In the genomic region with DNA sequence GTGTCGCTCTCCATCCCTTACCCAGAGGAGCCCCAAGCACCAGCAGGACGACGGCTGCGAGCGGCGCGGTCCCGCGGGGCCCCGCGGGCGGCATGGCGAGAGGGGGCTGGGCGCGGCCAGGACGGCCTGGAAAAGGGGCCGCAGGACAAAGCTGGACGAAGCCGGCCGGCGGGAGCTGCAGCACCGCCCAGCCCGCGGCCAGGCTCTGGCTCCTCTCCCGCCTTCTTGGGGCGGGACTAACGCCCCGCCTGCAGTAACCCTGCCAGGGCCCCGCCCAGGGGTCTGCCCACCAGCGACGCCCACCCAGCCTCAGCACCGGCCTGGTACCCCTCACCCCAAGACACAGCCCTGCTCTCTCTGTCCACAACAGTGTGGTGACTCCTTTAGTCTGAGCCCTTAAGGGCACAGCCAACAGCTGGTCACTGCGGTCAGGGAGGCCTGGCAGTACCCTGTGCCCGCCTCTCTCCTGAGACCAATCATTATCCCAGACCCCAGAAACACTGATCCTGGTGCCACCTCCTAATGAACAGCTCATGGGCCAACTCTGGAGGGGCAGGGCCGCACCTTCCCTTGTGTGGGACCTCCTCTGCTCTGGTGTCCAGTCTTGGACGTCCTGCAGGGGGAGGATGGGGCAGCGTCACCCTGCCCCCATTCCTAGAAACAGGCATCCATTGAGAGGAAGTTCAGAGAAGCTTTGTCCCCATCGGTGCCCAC, we compare ENCODE assay signal across 8 mouse cellular contexts. TPM values are rescaled to one million over a fixed set of nuclear protein-coding genes. Genes with fewer than 3 reads are reported as not detected.
DNase-seq lines count a peak whose midpoint lies in the region; ATAC-seq and TF ChIP-seq lines count a peak whose summit lies in the region.

Gene Shisa4, minus strand, starts transcription at position 370 of the 714 bp plus-strand sequence.

- no peaks in the 10 kb centered on the region for H3K36me3 ChIP-seq in thymus, adult 2 months (ENCODE audit: control insufficient read depth, insufficient read depth, low read length)
- H3K36me3 ChIP-seq in embryonic facial prominence, embryonic 12.5 days, result no peaks in the 10 kb centered on the region
- no peaks in the 10 kb centered on the region for H3K36me3 ChIP-seq in heart, embryonic 10.5 days
- H3K36me3 ChIP-seq in kidney, embryonic 14.5 days (ENCODE audit: control insufficient read depth, insufficient read depth, low read length), result no peaks in the 10 kb centered on the region
- H3K36me3 ChIP-seq in midbrain, embryonic 15.5 days (replicated peaks), result no peaks in the 10 kb centered on the region
- no peaks in the 10 kb centered on the region for H3K36me3 ChIP-seq in testis, adult 2 months (ENCODE audit: control insufficient read depth, insufficient read depth, low read length)

- 9% methylated on average over 38 of the region's 38 CpGs for WGBS in thymus, adult 2 months
- WGBS in embryonic facial prominence, embryonic 12.5 days, result 2% methylated on average over 38 of the region's 38 CpGs
- 4% methylated on average over 38 of the region's 38 CpGs for WGBS in heart, embryonic 10.5 days
- WGBS in kidney, embryonic 14.5 days, result 3% methylated on average over 21 of the region's 38 CpGs
- 1% methylated on average over 38 of the region's 38 CpGs for WGBS in midbrain, embryonic 15.5 days

- peak; percentile 4; the same call in 1 of the 2 replicates for TF ChIP-seq POLR2A in thymus, adult 2 months (IDR thresholded peaks at IDR 0.05; ENCODE audit: control insufficient read depth, extremely low read depth, insufficient read depth, low read length, poor library complexity)
- no peak for TF ChIP-seq POLR2A in testis, adult 2 months (IDR thresholded peaks at IDR 0.05; ENCODE audit: control insufficient read depth, low read depth, low read length)

- H3K4me2 ChIP-seq in embryonic facial prominence, embryonic 12.5 days (replicated peaks), result peak within 1 kb of the TSS; percentile 88
- peak within 1 kb of the TSS; percentile 62 for H3K4me2 ChIP-seq in kidney, embryonic 14.5 days (replicated peaks; ENCODE audit: low read depth, low read length)
- peak within 1 kb of the TSS; percentile 88 for H3K4me2 ChIP-seq in midbrain, embryonic 15.5 days

- 0 out of 2 replicates have a peak, but pooled peaks cover 2% of the 10 kb centered on the region for H3K4me1 ChIP-seq in thymus, adult 2 months (replicated peaks; ENCODE audit: control insufficient read depth, insufficient read depth, low read length)
- H3K4me1 ChIP-seq in embryonic facial prominence, embryonic 12.5 days, result peaks cover 12% of the 10 kb centered on the region
- H3K4me1 ChIP-seq in heart, embryonic 10.5 days, result peaks cover 61% of the 10 kb centered on the region
- H3K4me1 ChIP-seq in kidney, embryonic 14.5 days (ENCODE audit: control insufficient read depth, insufficient read depth, low read length), result peaks cover 6% of the 10 kb centered on the region; the same call in 1 of the 2 replicates
- H3K4me1 ChIP-seq in midbrain, embryonic 15.5 days, result peaks cover 38% of the 10 kb centered on the region
- peaks cover 13% of the 10 kb centered on the region for H3K4me1 ChIP-seq in testis, adult 2 months (ENCODE audit: control insufficient read depth, insufficient read depth, low read length)

- H3K9me3 ChIP-seq in embryonic facial prominence, embryonic 12.5 days, result no peaks in the 10 kb centered on the region
- no peaks in the 10 kb centered on the region for H3K9me3 ChIP-seq in heart, embryonic 10.5 days
- H3K9me3 ChIP-seq in kidney, embryonic 14.5 days (ENCODE audit: control insufficient read depth, low read length), result no peaks in the 10 kb centered on the region
- no peaks in the 10 kb centered on the region for H3K9me3 ChIP-seq in midbrain, embryonic 15.5 days

- H3K9ac ChIP-seq in embryonic facial prominence, embryonic 12.5 days, result peak within 1 kb of the TSS; percentile 67
- H3K9ac ChIP-seq in kidney, embryonic 14.5 days (ENCODE audit: low read depth, low read length), result peak within 1 kb of the TSS; percentile 63
- H3K9ac ChIP-seq in midbrain, embryonic 15.5 days, result peak within 1 kb of the TSS; percentile 96

- peak; percentile 89 for ATAC-seq in embryonic facial prominence, embryonic 12.5 days (ENCODE audit: insufficient number of reproducible peaks, insufficient read depth, low FRiP score, low TSS enrichment)
- peak; percentile 94 for ATAC-seq in kidney, embryonic 14.5 days (ENCODE audit: low FRiP score, low TSS enrichment)
- ATAC-seq in midbrain, embryonic 15.5 days (replicated peaks), result peak; percentile 89

- no peak within 1 kb of the TSS for H3K27ac ChIP-seq in thymus, adult 2 months (ENCODE audit: control insufficient read depth, insufficient read depth, low read length)
- H3K27ac ChIP-seq in embryonic facial prominence, embryonic 12.5 days, result peak within 1 kb of the TSS; percentile 41; the same call in 1 of the 2 replicates
- peak within 1 kb of the TSS; percentile 91 for H3K27ac ChIP-seq in heart, embryonic 10.5 days
- peak within 1 kb of the TSS; percentile 34 for H3K27ac ChIP-seq in kidney, embryonic 14.5 days (ENCODE audit: low read depth, low read length)
- peak within 1 kb of the TSS; percentile 79 for H3K27ac ChIP-seq in midbrain, embryonic 15.5 days
- no peak within 1 kb of the TSS for H3K27ac ChIP-seq in testis, adult 2 months (ENCODE audit: control insufficient read depth, insufficient read depth, low read depth, low read length)

- peak within 1 kb of the TSS; percentile 20; the same call in 1 of the 2 replicates for H3K4me3 ChIP-seq in thymus, adult 2 months (ENCODE audit: control insufficient read depth, insufficient read depth, low read length)
- H3K4me3 ChIP-seq in embryonic facial prominence, embryonic 12.5 days, result peak within 1 kb of the TSS; percentile 68
- H3K4me3 ChIP-seq in heart, embryonic 10.5 days, result peak within 1 kb of the TSS; percentile 74
- peak within 1 kb of the TSS; percentile 50 for H3K4me3 ChIP-seq in kidney, embryonic 14.5 days (ENCODE audit: low read length)
- peak within 1 kb of the TSS; percentile 86 for H3K4me3 ChIP-seq in midbrain, embryonic 15.5 days
- peak within 1 kb of the TSS; percentile 66 for H3K4me3 ChIP-seq in testis, adult 2 months (ENCODE audit: control insufficient read depth, low read depth, low read length)

- no peak for DNase-seq in thymus, adult 2 months
- no peak for DNase-seq in thymus, postnatal 10 days (ENCODE audit: low spot score in 2 of 2)
- DNase-seq in heart, embryonic 10.5 days (ENCODE audit: low spot score), result peak; percentile 87
- peak; percentile 64 for DNase-seq in liver

- peaks cover 4% of the 10 kb centered on the region; the same call in 1 of the 2 replicates for H3K27me3 ChIP-seq in thymus, adult 2 months (ENCODE audit: control insufficient read depth, insufficient read depth, low read length)
- no peaks in the 10 kb centered on the region for H3K27me3 ChIP-seq in embryonic facial prominence, embryonic 12.5 days
- H3K27me3 ChIP-seq in heart, embryonic 10.5 days (ENCODE audit: insufficient read depth, poor library complexity, severe bottlenecking), result no peaks in the 10 kb centered on the region; the same call in 1 of the 2 replicates
- no peaks in the 10 kb centered on the region for H3K27me3 ChIP-seq in kidney, embryonic 14.5 days (ENCODE audit: control insufficient read depth, insufficient read depth, low read length)
- no peaks in the 10 kb centered on the region for H3K27me3 ChIP-seq in midbrain, embryonic 15.5 days (replicated peaks)
- no peaks in the 10 kb centered on the region for H3K27me3 ChIP-seq in testis, adult 2 months (ENCODE audit: control insufficient read depth, insufficient read depth, low read length)

- no peak for TF ChIP-seq CTCF in thymus, adult 2 months (IDR thresholded peaks at IDR 0.05; ENCODE audit: borderline replicate concordance, control insufficient read depth, extremely low read depth, insufficient read depth, low read length, poor library complexity)
- TF ChIP-seq CTCF in testis, adult 2 months (IDR thresholded peaks at IDR 0.05; ENCODE audit: control insufficient read depth, insufficient read depth, insufficient replicate concordance, low read depth, low read length), result no peak

RNA-seq across cellular contexts. Expression of gene Shisa4, which starts in this region (rescaled TPM):
- polyA plus RNA-seq in thymus, adult 2 months (2012; rRNA removed), result 18.0 and 26.4 TPM in 2 replicates
- polyA plus RNA-seq in embryonic facial prominence, embryonic 12.5 days (2016; fragmentation: Nextera tagmentation; extraction: Ambion mirVana), result 43.5 and 43.6 TPM in 2 replicates
- 33.1 and 39.6 TPM in 2 replicates for polyA plus RNA-seq in heart, embryonic 10.5 days (2016; fragmentation: Nextera tagmentation; extraction: Ambion mirVana)
- polyA plus RNA-seq in kidney, embryonic 14.5 days (2014; fragmentation: Nextera tagmentation; extraction: Ambion mirVana), result 33.0 and 39.6 TPM in 2 replicates
- polyA plus RNA-seq in midbrain, embryonic 15.5 days (2015; fragmentation: Nextera tagmentation; extraction: Ambion mirVana), result 108 and 112 TPM in 2 replicates
- polyA plus RNA-seq in testis, adult 2 months (2012; rRNA removed), result 0.38 and 1.1 TPM in 2 replicates

Comparison
In these comparisons a context has a peak if more than half of its experiments do, and no peak if none do; other contexts are left out.
1. DNase-seq: peak in heart, embryonic 10.5 days (single experiment) and liver (single experiment); none in thymus, adult 2 months (single experiment) and thymus, postnatal 10 days (0 of 2).
2. H3K27ac ChIP-seq: peak in embryonic facial prominence, embryonic 12.5 days (single experiment), heart, embryonic 10.5 days (single experiment), kidney, embryonic 14.5 days (single experiment) and midbrain, embryonic 15.5 days (single experiment); none in thymus, adult 2 months (single experiment) and testis, adult 2 months (single experiment).
3. H3K4me3 ChIP-seq: peak in every context shown above with its lines; median percentile 86 in midbrain, embryonic 15.5 days; 74 in heart, embryonic 10.5 days; 68 in embryonic facial prominence, embryonic 12.5 days; 66 in testis, adult 2 months; 50 in kidney, embryonic 14.5 days; 20 in thymus, adult 2 months.
4. Peak in every context shown above with its lines, with median percentiles within 50 percentile points of each other: ATAC-seq, H3K4me2 ChIP-seq and H3K9ac ChIP-seq.